Mouse (Mus musculus) lung, adult 2 months (tissue): ENCODE data around the gene Pex10.

Experiments
- CTCF ChIP-seq: fragments of 200-500 bp; IDR thresholded peaks from 2 replicates; pipeline ENCODE4 v1.5.1; 2011; ENCODE audit warnings: mild to moderate bottlenecking, low read length, control low read depth; ENCODE audit not compliant: insufficient read depth
- POLR2A ChIP-seq: fragments of 200-500 bp; IDR thresholded peaks from 2 replicates; pipeline ENCODE4 v1.6.1; 2011; ENCODE audit warnings: low read depth, mild to moderate bottlenecking, control low read depth, low read length, borderline replicate concordance; ENCODE audit errors: extremely low read depth

DNA sequence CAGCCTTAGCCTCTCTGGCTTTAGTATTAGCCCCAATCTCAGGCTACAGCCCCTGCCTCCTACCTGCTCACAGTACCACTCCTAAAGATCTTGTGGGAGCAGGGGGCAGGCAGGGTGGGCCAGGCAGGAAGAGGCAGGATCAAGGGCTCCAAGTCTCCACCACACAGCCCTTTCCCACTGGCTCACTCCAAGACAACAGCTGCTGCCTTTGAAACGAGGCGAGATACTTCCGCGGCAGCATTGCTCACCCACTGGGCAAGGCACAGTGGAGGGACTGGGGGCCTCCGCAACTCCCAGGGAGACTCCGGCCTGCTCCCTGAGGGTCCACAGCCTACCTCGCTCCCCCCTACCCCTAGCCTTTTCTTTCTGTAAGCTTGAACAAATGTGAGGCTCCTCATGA, 32.6 kb upstream of the Pex10 start:
- TF ChIP-seq CTCF (no peak), POLR2A (no peak)
